Mouse (Mus musculus): Measurements from ENCODE around the gene D17Wsu92e. TPM values are rescaled to one million over a fixed set of nuclear protein-coding genes. Genes with fewer than 3 reads are reported as not detected.

Gene D17Wsu92e
- total RNA-seq (2021) (100 to 1,000 TPM; 136 to 151 TPM), polyA plus RNA-seq (2012; rRNA removed) (112 and 163 TPM in 2 replicates)
- long read RNA-seq, transcript D17Wsu92e-203 (5 exons, 3,892 nt): major isoform, 20 of 62 reads
- long read RNA-seq, transcript D17Wsu92e-202 (5 exons, 3,573 nt): minor isoform, 6 of 62 reads
- long read RNA-seq, partial matches to known transcripts: 32 of 62 reads
- long read RNA-seq, other reads (novel, unspliced or antisense): 0 of 62 reads

- TF ChIP-seq CTCF (IDR thresholded peaks at IDR 0.05): no peak
- peak; percentile 98 for TF ChIP-seq POLR2A (IDR thresholded peaks at IDR 0.05; ENCODE audit: insufficient read depth, low read depth, low read length)
- peak; percentile 94 for TF ChIP-seq EP300 (IDR thresholded peaks at IDR 0.05; ENCODE audit: insufficient read depth, low read depth, low read length)
- peaks cover 11% of the 10 kb centered on the region for H3K4me1 ChIP-seq (ENCODE audit: control insufficient read depth, insufficient read depth, low read length)
- DNase-seq: peak; percentile 98 to 99
- no peaks in the 10 kb centered on the region; the same call in 1 of the 2 replicates for H3K36me3 ChIP-seq (ENCODE audit: control insufficient read depth, insufficient read depth, low read length)
- H3K9ac ChIP-seq (ENCODE audit: low read depth, low read length): peak within 1 kb of the TSS; percentile 90
- H3K27ac ChIP-seq: peak within 1 kb of the TSS; percentile 97
- no peaks in the 10 kb centered on the region for H3K27me3 ChIP-seq (ENCODE audit: control insufficient read depth, insufficient read depth, low read length)
- 2% methylated on average over 46 of the region's 56 CpGs for WGBS
- peaks cover 4% of the 10 kb centered on the region for H3K79me2 ChIP-seq (replicated peaks; ENCODE audit: control insufficient read depth, insufficient read depth, low read length)
- intact Hi-C loops (cut with DNase I): loop anchor here (1.0 kb wide), 1 partner anchor 19 kb away; no protein-coding TSS in a partner anchor
- peak within 1 kb of the TSS; percentile 81 for H3K4me3 ChIP-seq
These were observed at the start of gene D17Wsu92e for GRCm38 (mm10) chr17:27820568-27821406. TSS of gene D17Wsu92e (minus strand) at chr17:27820648.

GRCm38 (mm10) chr17:27866737-27867136 lies 46.3 kb upstream of the D17Wsu92e start:
- Histone ChIP-seq H3K36me3 (ENCODE audit: control insufficient read depth, insufficient read depth, low read length) (no peaks in the 10 kb centered on the region), H3K79me2 (replicated peaks; ENCODE audit: control insufficient read depth, insufficient read depth, low read length) (0 out of 2 replicates have a peak, but pooled peaks cover 2% of the 10 kb centered on the region), H3K9ac (ENCODE audit: low read depth, low read length) (no peak overlapping the region), H3K4me3 (no peak overlapping the region), H3K4me1 (ENCODE audit: control insufficient read depth, insufficient read depth, low read length) (no peaks in the 10 kb centered on the region), H3K27me3 (ENCODE audit: control insufficient read depth, insufficient read depth, low read length) (no peaks in the 10 kb centered on the region), H3K27ac (no peak overlapping the region)
- TF ChIP-seq EP300 (IDR thresholded peaks at IDR 0.05; ENCODE audit: insufficient read depth, low read depth, low read length) (no peak), CTCF (IDR thresholded peaks at IDR 0.05) (no peak), POLR2A (IDR thresholded peaks at IDR 0.05; ENCODE audit: insufficient read depth, low read depth, low read length) (no peak)
- 77% methylated on average over 4 of the region's 4 CpGs for WGBS
- DNase-seq: no peak
- intact Hi-C loops (cut with DNase I): no loop called here

GRCm38 (mm10) chr17:27865461-27865860 lies 45.0 kb upstream of the D17Wsu92e start:
- H3K27ac ChIP-seq: no peak overlapping the region
- 0 out of 2 replicates have a peak, but pooled peaks cover 2% of the 10 kb centered on the region for H3K79me2 ChIP-seq (replicated peaks; ENCODE audit: control insufficient read depth, insufficient read depth, low read length)
- H3K9ac ChIP-seq (ENCODE audit: low read depth, low read length): no peak overlapping the region
- H3K27me3 ChIP-seq (ENCODE audit: control insufficient read depth, insufficient read depth, low read length): no peaks in the 10 kb centered on the region
- TF ChIP-seq POLR2A (IDR thresholded peaks at IDR 0.05; ENCODE audit: insufficient read depth, low read depth, low read length) (no peak), CTCF (IDR thresholded peaks at IDR 0.05) (peak; percentile 18; the same call in 1 of the 2 replicates), EP300 (IDR thresholded peaks at IDR 0.05; ENCODE audit: insufficient read depth, low read depth, low read length) (no peak)
- no peak overlapping the region for H3K4me3 ChIP-seq
- WGBS: 95% methylated on average over 2 of the region's 2 CpGs
- no peak for DNase-seq
- H3K36me3 ChIP-seq (ENCODE audit: control insufficient read depth, insufficient read depth, low read length): no peaks in the 10 kb centered on the region
- no peaks in the 10 kb centered on the region for H3K4me1 ChIP-seq (ENCODE audit: control insufficient read depth, insufficient read depth, low read length)
- intact Hi-C loops (cut with DNase I): no loop called here

GRCm38 (mm10) chr17:27859131-27859530 lies 38.7 kb upstream of the D17Wsu92e start:
- peaks cover 6% of the 10 kb centered on the region for H3K4me1 ChIP-seq (ENCODE audit: control insufficient read depth, insufficient read depth, low read length)
- H3K27me3 ChIP-seq (ENCODE audit: control insufficient read depth, insufficient read depth, low read length): no peaks in the 10 kb centered on the region
- DNase-seq: no peak
- WGBS: 73% methylated on average over 2 of the region's 2 CpGs
- intact Hi-C loops (cut with DNase I): loop anchor here (5.0 kb wide), 1 partner anchor 48 kb away; the partner anchor contains the start of genes Anks1 and Taf11
- TF ChIP-seq EP300 (IDR thresholded peaks at IDR 0.05; ENCODE audit: insufficient read depth, low read depth, low read length) (no peak), CTCF (IDR thresholded peaks at IDR 0.05) (no peak), POLR2A (IDR thresholded peaks at IDR 0.05; ENCODE audit: insufficient read depth, low read depth, low read length) (no peak)
- no peaks in the 10 kb centered on the region for H3K36me3 ChIP-seq (ENCODE audit: control insufficient read depth, insufficient read depth, low read length)
- H3K4me3 ChIP-seq: no peak overlapping the region
- peaks cover 5% of the 10 kb centered on the region for H3K79me2 ChIP-seq (replicated peaks; ENCODE audit: control insufficient read depth, insufficient read depth, low read length)
- H3K9ac ChIP-seq (ENCODE audit: low read depth, low read length): no peak overlapping the region
- H3K27ac ChIP-seq: no peak overlapping the region

- TF ChIP-seq CTCF (IDR thresholded peaks at IDR 0.05) (no peak), POLR2A (IDR thresholded peaks at IDR 0.05; ENCODE audit: insufficient read depth, low read depth, low read length) (no peak), EP300 (IDR thresholded peaks at IDR 0.05; ENCODE audit: insufficient read depth, low read depth, low read length) (no peak)
- WGBS: 36% methylated on average over 11 of the region's 11 CpGs
- H3K4me3 ChIP-seq: peak overlapping the region; percentile 96
- H3K79me2 ChIP-seq (replicated peaks; ENCODE audit: control insufficient read depth, insufficient read depth, low read length): peaks cover 4% of the 10 kb centered on the region
- no peak overlapping the region for H3K9ac ChIP-seq (ENCODE audit: low read depth, low read length)
- no peak overlapping the region for H3K27ac ChIP-seq
- no peak for DNase-seq
- no peaks in the 10 kb centered on the region for H3K36me3 ChIP-seq (ENCODE audit: control insufficient read depth, insufficient read depth, low read length)
- H3K27me3 ChIP-seq (ENCODE audit: control insufficient read depth, insufficient read depth, low read length): no peaks in the 10 kb centered on the region
- intact Hi-C loops (cut with DNase I): loop anchor here (5.0 kb wide), 1 partner anchor 49 kb away; the partner anchor contains the start of genes Anks1 and Taf11
- H3K4me1 ChIP-seq (ENCODE audit: control insufficient read depth, insufficient read depth, low read length): peaks cover 6% of the 10 kb centered on the region
These were observed 37.4 kb upstream of the D17Wsu92e start for GRCm38 (mm10) chr17:27857649-27858475.
